Mouse (Mus musculus): ENCODE measurements at regions not wholly inside any gene's neighbourhood (a gene's known extent, or its start where the extent isn't known, plus 50 kb on each side); places are given as distances from the start of the nearest gene placed in this dataset.
A peak's percentile ranks its signal among the peaks of the same experiment; 100 is the strongest.

DNA sequence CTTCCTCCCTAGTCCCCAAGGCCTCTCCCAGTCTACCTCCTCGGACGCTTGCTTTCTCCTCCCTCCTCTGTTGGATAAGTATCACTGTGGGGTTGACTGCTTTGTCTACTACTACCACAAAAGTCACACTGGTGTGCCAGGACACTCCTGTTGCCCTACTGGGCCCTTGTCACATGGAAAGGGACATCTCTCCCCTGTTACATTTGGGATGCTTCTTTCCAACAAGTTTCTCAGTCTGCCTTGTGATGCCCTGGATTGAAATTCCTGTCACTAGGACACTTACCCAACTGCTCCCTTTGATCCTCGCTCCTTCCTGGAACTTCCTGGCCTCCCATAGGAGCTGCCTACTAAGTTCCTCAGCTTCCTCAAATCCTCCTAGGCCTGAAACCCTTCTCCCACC lies 501.9 kb upstream of the Nox3 start:
- DNase-seq (ENCODE audit: low spot score in 2 of 2): no peak

GRCm38 (mm10) chr17:4199698-4200153 lies 503.7 kb upstream of the Nox3 start:
- no peak for DNase-seq (ENCODE audit: low spot score in 2 of 2)

DNA sequence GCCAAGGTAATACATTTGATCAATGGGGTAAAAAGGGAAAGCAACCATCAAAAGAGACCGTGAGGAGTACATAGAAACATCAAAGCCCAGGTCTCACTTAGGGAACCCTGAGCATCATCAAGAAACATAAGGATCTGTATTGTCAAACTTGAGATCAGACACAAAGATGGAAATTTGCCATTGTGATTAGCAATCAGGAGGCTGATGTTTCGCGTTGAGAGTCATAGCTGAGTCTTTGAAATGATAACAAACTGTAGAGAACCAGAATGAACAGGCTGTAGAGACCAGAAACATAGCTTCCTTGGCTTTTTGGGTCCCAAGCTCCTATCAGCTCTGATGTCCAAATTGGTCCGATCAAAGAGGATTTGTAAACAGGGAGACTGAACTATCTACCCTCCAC lies 505.2 kb upstream of the Nox3 start:
- DNase-seq (ENCODE audit: low spot score in 2 of 2): no peak

DNA sequence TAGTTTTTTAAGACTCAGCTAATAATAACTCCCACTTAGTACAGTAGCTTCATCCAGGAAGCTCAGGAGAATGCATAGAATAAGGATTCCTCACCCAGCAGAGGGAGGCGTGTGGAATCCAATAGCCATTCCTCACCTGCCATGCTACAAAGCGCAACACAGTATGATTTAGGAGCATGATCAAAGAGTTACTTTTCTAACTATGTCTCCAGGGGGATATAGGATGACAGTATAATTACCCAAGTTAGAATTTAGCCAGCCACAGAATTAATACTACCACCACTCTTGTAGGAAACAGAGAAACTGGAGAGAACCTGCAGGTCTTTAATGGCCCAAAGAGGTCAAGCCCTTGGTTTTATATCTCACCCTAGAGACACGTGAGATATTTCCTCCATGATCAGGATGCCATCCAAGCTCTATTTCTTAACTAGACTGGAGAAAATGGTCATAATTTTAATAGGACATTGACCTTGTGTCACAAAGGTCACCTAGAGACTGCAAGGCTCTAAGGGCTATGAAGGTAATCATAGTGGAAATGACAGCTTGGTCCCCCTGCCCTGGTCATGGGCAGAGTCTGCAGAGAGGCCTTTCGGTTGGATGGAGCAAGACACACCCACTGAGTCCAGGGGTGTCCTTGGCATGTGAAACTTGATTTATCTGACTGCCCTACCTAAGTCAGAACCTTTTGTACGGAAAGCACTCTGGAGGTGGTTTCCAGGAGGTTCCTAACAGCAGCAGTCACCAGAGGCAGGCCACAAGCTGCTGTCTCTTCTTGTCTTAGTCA lies 512.3 kb upstream of the Nox3 start:
- no peak for DNase-seq (ENCODE audit: low spot score in 2 of 2)

GRCm38 (mm10) chr17:4209650-4210049 lies 513.6 kb upstream of the Nox3 start:
- no peak for DNase-seq (ENCODE audit: low spot score in 2 of 2)

- no peak for DNase-seq (ENCODE audit: low spot score in 2 of 2)
Observed at GRCm38 (mm10) chr17:4212586-4212985, 516.5 kb upstream of the Nox3 start.

DNA sequence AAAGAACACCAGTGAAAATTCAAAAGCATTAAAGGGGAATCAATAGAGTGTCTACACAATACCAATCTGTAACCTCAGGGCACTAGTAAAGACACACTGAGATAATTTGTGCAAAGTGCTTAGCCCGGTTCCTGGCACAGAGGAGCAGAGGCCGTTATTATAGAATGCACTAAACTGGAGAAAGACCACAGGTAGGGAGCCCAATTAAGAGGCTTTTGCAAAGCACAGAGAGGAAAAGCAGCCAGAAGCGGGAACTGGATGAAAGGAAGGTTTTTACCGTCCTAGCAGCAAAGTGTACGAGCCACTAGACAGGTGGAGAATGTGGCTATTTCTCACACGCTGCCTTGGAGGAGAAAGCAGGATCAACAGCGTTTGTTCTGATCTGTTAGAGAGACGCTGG lies 518.9 kb upstream of the Nox3 start:
- no peak for DNase-seq (ENCODE audit: low spot score in 2 of 2)

DNA sequence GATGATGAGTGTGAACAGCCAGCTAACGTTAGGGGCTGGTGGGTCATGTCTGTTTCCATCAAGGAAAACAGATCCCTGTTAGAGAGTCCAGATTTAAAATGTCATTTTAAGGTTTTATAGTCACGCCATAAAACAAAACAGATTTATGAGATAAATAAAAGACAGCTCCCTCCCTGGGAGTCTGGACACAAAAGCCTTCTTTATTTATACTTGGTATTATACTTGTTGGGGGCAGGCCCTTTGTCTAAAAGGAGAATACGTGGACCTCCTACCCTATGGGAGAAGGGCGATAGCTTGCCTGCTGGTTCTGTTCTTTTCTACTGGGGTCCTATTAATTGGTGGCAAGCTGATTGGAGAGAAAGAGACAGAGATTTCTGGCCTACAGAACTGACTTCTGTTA lies 520.1 kb upstream of the Nox3 start:
- no peak for DNase-seq (ENCODE audit: low spot score in 2 of 2)

DNA sequence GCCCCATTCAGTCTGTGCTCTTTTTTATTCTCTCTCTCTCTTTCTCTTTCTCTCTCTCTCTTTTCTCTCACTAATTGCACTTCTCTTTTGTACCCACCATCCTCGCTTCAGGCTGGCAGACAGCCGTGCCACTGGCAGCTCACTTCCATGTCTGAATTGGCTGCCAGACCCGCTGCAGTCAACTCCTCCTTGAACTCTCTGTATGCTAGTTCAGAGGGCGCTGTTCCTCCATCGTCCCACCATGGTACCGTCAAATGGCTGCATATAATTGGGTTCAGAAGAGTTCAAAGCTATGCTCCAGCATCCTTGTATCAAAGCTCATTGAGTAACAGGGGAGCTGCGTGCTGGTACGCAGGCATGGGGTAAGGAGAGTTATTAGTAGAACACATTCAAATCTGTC lies 520.7 kb upstream of the Nox3 start:
- DNase-seq (ENCODE audit: low spot score in 2 of 2): no peak

DNA sequence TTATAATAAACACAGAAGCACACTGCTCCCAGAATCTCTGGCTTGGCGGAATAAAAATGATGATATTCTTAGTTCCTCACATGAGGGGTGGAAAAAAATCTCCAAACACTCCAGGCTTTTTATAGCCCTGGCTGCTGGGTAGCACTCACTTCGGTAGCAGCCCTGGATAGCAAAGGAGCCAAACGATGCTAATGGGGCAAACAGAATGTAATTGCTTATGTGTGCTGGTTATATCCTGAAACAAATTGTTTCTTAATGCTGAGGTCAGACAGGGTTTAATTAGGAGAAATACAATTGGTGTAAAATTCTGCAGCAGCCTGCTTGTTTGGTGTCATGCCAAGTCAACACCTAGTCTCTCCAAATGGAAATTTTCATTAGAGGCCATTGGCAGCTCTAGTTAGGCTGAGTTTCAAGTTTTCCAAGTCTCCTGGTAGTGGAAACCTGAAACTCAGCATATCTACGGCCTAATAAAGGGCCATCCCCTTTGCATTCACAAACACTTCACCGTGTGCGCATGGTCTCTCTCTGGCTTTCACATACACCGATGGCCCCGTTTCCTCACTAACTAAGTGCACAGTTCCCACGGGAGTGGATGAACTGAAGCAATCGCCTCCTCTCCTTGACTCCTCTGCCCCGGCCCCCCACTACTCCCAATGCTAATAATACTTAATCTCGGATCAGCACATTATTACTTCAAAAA lies 524.8 kb upstream of the Nox3 start:
- DNase-seq (ENCODE audit: low spot score in 2 of 2): no peak

GRCm38 (mm10) chr17:4227889-4228288 lies 531.8 kb upstream of the Nox3 start:
- DNase-seq (ENCODE audit: low spot score in 2 of 2): no peak

DNA sequence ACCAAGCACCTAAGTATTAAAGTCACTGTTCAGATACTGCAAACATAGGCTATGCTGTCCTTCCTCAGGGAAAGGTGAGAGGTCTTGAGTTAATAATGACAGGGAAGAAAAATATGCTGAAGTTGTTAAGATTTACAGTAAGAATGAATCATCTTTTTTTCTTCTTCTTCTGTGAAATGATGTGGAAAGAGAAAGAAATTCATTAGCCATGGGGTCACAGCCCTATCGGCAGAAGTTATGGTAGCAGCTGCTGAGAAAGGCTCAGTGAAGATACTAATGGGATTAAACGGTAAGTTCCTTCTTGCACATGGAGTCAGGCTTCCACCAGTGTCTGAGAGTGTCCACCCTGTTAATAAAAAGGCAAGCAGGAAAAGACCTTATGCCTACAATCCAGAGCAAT lies 533.9 kb upstream of the Nox3 start:
- no peak for DNase-seq (ENCODE audit: low spot score in 2 of 2)

GRCm38 (mm10) chr17:4250476-4250875 lies 554.4 kb upstream of the Nox3 start:
- no peak for DNase-seq (ENCODE audit: low spot score in 2 of 2)

DNA sequence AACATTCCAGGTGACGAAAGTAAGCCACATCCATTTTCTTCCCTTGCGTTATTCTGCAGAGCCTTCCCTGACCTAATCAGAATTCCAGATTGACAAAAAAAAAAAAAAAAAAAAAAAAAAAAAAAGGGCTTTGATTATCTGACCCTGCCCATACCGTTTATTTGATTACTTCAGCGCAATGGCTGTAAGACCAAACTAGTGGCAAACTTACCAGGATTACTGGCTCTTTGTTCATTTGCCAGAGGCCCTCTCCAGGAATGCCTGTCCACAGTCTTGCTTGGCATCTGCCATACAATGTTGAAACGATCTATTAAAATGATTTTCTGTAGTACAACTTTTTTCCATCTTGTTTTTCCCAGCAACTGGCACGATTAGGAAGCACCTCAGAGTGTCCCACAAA lies 569.4 kb upstream of the Nox3 start:
- DNase-seq (ENCODE audit: low spot score in 2 of 2): no peak

GRCm38 (mm10) chr17:4265946-4266345 lies 569.9 kb upstream of the Nox3 start:
- DNase-seq (ENCODE audit: low spot score in 2 of 2): no peak

- no peak for DNase-seq (ENCODE audit: low spot score in 2 of 2)
Observed at GRCm38 (mm10) chr17:4266487-4266886, 570.4 kb upstream of the Nox3 start.

DNA sequence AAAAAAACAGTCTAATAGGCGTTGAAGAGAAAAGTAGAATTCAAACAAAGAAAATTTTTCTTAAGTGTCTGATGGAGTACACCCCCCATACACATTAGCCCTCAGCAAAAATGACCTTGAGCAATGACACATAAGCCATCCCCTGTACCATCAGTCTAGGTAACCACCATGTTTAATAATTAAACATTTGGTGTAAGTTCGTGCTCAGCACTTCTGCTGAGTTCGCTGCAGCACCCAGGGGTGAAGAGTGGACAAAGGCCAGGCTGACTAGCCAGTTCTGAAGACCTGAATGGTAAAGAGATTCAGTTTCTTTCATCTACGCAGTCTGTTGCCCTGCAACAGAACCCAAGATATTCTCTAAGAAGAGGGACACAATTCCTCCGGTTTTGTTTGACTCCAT lies 572.3 kb upstream of the Nox3 start:
- DNase-seq (ENCODE audit: low spot score in 2 of 2): no peak

GRCm38 (mm10) chr17:4272456-4272855 lies 576.4 kb upstream of the Nox3 start:
- DNase-seq (ENCODE audit: low spot score in 2 of 2): no peak

- DNase-seq (ENCODE audit: low spot score in 2 of 2): no peak
Observed at GRCm38 (mm10) chr17:4276722-4277121, 580.7 kb upstream of the Nox3 start.

DNA sequence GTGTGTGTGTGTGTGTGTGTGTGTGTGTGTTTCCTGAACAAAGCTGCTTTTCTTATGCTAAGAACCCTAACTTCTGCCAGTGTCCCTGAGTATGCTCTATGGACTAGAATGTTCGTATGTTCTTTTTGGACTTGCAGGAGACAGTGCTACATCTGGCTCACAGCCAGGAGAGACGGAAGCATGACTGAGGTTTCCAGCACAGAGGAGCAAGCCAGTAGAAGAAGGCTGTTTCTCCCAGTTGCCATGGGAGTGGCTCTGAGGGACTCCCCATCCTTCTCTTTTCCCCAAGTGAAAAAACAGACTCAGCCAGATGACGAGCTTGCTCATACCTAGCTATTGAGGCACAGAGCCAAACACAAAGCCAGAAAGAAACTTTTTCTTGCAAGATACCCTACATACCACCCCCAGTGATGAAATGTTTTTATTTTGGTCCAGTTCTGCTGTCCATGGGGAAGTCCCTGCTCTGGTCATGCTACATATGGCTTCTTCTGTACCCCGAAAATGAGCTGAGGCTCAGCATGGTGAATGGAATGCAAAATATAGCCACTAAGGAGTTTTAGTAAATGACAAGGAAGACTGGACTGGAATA lies 582.3 kb upstream of the Nox3 start:
- peak in 1 of 2 experiments; percentile 16 for DNase-seq (ENCODE audit: low spot score in 2 of 2)

GRCm38 (mm10) chr17:4281451-4281850 lies 585.4 kb upstream of the Nox3 start:
- no peak for DNase-seq (ENCODE audit: low spot score in 2 of 2)

DNA sequence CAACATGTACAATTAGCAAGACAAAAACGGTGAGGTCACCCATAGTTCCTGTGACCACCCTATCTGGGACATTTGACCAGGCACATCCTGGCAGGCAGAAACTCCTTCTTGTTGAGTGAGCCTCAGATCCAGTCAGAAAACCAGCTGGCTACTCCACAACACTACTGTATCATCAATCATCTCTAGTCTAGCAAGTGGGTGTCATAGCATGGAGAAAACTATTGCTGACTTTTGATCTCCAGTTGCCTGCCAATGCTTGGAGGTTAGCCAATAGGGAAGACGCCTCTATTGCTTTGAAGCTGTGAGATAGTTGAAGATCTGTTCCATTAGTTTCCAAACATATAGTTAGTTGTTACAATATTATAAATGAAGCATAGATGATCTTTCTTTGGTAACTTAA lies 595.4 kb upstream of the Nox3 start:
- DNase-seq (ENCODE audit: low spot score in 2 of 2): no peak

GRCm38 (mm10) chr17:4296521-4297155 lies 600.6 kb upstream of the Nox3 start:
- no peak for DNase-seq (ENCODE audit: low spot score in 2 of 2)

Data from frontal cortex, postnatal 14 days (tissue).